Mouse (Mus musculus) forebrain, postnatal 0 days (tissue): ENCODE results near the gene Cnot2. TPM values are rescaled to one million over a fixed set of nuclear protein-coding genes. Genes with fewer than 3 reads are reported as not detected.

Experiments used
- ATAC-seq: fragments of 200-750 bp; cut with Nextera tagmentation; 2 replicates; pipeline ENCODE4 v1.8.0; 2017; ENCODE audit warnings: mild to moderate bottlenecking, moderate library complexity
- DNase-seq: peaks from one replicate; pipeline ENCODE4 v3.0.0-alpha.2; 2015
- H3K27ac ChIP-seq: fragments of 300-500 bp; sonication (generic); 2 replicates; pipeline ENCODE4 v1.5.1; 2014; ENCODE audit warnings: low read depth, mild to moderate bottlenecking, antibody characterized with exemption, low read length, moderate library complexity, mixed read lengths
- H3K27me3 ChIP-seq: fragments of 300-500 bp; sonication (generic); 2 replicates; pipeline ENCODE4 v1.6.1; 2014; ENCODE audit warnings: mild to moderate bottlenecking, low read length, mixed read lengths; ENCODE audit not compliant: insufficient read depth
- H3K36me3 ChIP-seq: fragments of 300-500 bp; sonication (generic); 2 replicates; pipeline ENCODE4 v1.6.1; 2014; ENCODE audit warnings: mild to moderate bottlenecking, moderate library complexity; ENCODE audit not compliant: insufficient read depth
- H3K4me1 ChIP-seq: fragments of 300-500 bp; sonication (generic); 2 replicates; pipeline ENCODE4 v1.6.1; 2014; ENCODE audit warnings: antibody characterized with exemption; ENCODE audit not compliant: insufficient read depth
- H3K4me2 ChIP-seq: fragments of 300-500 bp; sonication (generic); 2 replicates; pipeline ENCODE4 v1.6.1; 2014; ENCODE audit warnings: low read depth, mild to moderate bottlenecking, moderate library complexity
- H3K4me3 ChIP-seq: fragments of 300-500 bp; sonication (generic); 2 replicates; pipeline ENCODE4 v1.5.1; 2014; ENCODE audit warnings: low read depth, low read length, mixed read lengths
- H3K9ac ChIP-seq: fragments of 300-500 bp; sonication (generic); 2 replicates; pipeline ENCODE4 v1.6.1; 2014; ENCODE audit warnings: mild to moderate bottlenecking
- H3K9me3 ChIP-seq: fragments of 300-500 bp; sonication (generic); 2 replicates; pipeline ENCODE4 v1.6.1; 2016; ENCODE audit warnings: low read length
- CTCF ChIP-seq: sonication (generic); IDR thresholded peaks from 2 replicates; pipeline ENCODE4 v1.5.1; 2016; ENCODE audit warnings: antibody characterized with exemption, control low read depth, low read depth
- WGBS: fragments of 180-500 bp; shearing (Covaris S2); extraction: QIAGEN DNeasy Blood & Tissue Kit; methylation state at CpG from one replicate; pipeline ENCODE4 v1.1.7; 2014; 5-methylcytosine and 5-hydroxymethylcytosine counted together
- polyA plus RNA-seq: library from polyadenylated mRNA; unstranded; fragments of >200 nt; fragmentation: Nextera tagmentation; extraction: Ambion mirVana; gene quantifications from 2 replicates; pipeline ENCODE4 v1.2.1, GENCODE M21; 2015
- total RNA-seq: library from RNA; depleted of rRNA; stranded (reverse); fragments of >200 nt; gene quantifications from 2 replicates; pipeline ENCODE4 v1.2.3, GENCODE M21; 2014

Cnot2 gene
- total and polyA plus RNA-seq, 2 experiments from 2014 or later, result 75.8 to 111 TPM

DNA sequence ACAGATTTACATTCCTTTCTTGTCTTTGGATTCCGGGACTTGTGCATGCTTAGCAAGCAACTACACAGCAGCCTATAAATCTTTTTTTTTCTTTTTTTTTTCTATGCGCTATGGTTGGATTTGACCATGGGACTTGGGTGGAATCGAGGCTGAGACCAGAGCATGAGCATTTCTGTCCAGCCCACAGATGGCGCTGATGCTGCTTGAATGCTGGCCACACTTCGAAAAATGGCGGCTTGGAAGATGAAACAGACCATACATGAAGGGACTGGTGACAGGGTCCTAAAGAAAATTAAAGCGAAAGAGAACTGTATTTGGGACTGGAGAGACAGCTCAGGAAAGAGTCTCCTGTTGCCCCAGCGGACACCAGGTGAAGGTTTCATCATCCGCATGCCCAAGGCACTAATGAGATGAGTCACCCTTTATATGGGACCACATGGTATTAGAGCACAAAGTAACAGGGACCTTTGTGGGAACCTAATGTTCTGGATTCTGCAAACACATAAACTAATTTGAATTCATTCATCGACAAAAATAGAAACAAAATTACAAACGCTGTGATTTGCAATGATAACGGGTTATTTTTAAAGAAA, 117.5 kb downstream of the Cnot2 start:
- H3K9ac ChIP-seq, result no peak overlapping the region
- DNase-seq (no peak), ATAC-seq (no peak)
- H3K27me3 ChIP-seq, result no peaks in the 10 kb centered on the region
- H3K36me3 ChIP-seq, result no peaks in the 10 kb centered on the region
- WGBS, result 92% methylated on average over 12 of the region's 12 CpGs
- no peak overlapping the region for H3K27ac ChIP-seq
- H3K9me3 ChIP-seq, result no peaks in the 10 kb centered on the region
- H3K4me3 ChIP-seq, result no peak overlapping the region
- no peaks in the 10 kb centered on the region for H3K4me1 ChIP-seq
- no peak for TF ChIP-seq CTCF
- H3K4me2 ChIP-seq, result no peak overlapping the region

DNA sequence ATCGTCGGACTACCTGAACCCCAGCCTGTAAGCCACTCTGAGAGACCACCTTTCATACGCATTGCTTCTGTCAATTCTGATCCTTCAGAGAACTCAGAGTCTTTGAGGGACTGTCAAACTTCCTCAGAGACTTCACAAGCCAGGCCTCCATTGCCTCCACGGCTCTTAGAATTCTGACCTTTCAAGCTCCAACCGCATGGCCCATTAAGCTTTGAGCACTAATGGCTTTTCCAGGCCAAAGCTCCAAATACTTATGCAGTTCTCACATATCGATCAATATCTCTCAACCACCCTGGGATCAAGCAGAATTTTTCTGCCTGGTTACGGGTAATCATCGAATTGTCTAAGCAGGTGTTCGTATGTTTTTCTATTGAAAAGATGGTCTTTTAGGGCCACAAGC, 119.9 kb downstream of the Cnot2 start:
- H3K4me1 ChIP-seq, result no peaks in the 10 kb centered on the region
- no peak overlapping the region for H3K4me2 ChIP-seq
- no peaks in the 10 kb centered on the region for H3K9me3 ChIP-seq
- no peak for DNase-seq
- no peak for ATAC-seq
- TF ChIP-seq CTCF, result no peak
- no peak overlapping the region for H3K27ac ChIP-seq
- no peak overlapping the region for H3K4me3 ChIP-seq
- no peak overlapping the region for H3K9ac ChIP-seq
- no peaks in the 10 kb centered on the region for H3K36me3 ChIP-seq
- no peaks in the 10 kb centered on the region for H3K27me3 ChIP-seq
- 93% methylated on average over 9 of the region's 9 CpGs for WGBS

DNA sequence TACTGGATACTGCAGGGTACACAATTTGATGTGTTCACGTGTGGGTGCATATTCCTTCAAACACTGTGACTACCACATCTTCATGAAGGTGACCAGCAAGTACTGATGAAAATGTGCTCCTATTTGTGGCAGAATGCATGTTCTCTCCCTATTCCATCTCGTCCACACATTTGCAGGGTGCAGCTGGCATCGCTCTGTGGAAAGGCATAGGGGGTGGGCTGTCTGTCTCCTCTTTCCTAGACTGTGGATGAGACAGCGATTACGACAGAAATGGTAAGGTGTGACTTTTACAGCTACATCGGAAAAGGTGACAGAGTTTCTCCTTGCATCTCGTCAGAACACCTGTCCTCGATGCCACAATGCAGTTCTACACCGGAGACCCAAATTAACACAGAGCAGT, 122.5 kb downstream of the Cnot2 start:
- no peak for DNase-seq
- no peak overlapping the region for H3K4me3 ChIP-seq
- H3K4me2 ChIP-seq, result no peak overlapping the region
- H3K27me3 ChIP-seq, result no peaks in the 10 kb centered on the region
- H3K4me1 ChIP-seq, result no peaks in the 10 kb centered on the region
- H3K36me3 ChIP-seq, result no peaks in the 10 kb centered on the region
- 85% methylated on average over 9 of the region's 9 CpGs for WGBS
- no peak for TF ChIP-seq CTCF
- no peak overlapping the region for H3K9ac ChIP-seq
- peak; percentile 54; the same call in 1 of the 2 replicates for ATAC-seq
- H3K27ac ChIP-seq, result no peak overlapping the region
- no peaks in the 10 kb centered on the region for H3K9me3 ChIP-seq

DNA sequence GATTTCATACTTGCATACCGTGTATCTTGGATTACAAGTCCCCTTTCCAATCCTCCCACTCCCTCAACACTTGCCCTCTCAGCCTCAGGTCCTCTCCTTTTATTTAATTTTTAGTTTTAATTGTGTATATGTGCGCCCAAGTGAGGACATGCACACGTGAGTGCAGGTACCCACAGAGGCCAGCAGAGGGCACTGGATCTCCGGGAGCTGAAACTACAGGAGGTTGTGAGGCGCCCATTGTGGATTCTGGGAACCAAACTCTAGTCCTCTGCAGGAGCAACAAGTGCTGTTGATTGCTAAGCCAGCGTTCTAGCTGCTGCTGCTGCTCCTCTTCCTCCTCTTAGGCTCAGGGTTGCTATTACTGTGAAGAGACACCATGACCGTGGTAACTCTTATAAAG, 128.5 kb downstream of the Cnot2 start:
- ATAC-seq (no peak), DNase-seq (no peak)
- 96% methylated on average over 7 of the region's 7 CpGs for WGBS
- TF ChIP-seq CTCF, result peak; percentile 34
- H3K4me3 ChIP-seq, result no peak overlapping the region
- no peaks in the 10 kb centered on the region for H3K27me3 ChIP-seq
- no peaks in the 10 kb centered on the region for H3K4me1 ChIP-seq
- no peak overlapping the region for H3K27ac ChIP-seq
- H3K36me3 ChIP-seq, result no peaks in the 10 kb centered on the region
- no peak overlapping the region for H3K9ac ChIP-seq
- H3K4me2 ChIP-seq, result no peak overlapping the region
- no peaks in the 10 kb centered on the region for H3K9me3 ChIP-seq

DNA sequence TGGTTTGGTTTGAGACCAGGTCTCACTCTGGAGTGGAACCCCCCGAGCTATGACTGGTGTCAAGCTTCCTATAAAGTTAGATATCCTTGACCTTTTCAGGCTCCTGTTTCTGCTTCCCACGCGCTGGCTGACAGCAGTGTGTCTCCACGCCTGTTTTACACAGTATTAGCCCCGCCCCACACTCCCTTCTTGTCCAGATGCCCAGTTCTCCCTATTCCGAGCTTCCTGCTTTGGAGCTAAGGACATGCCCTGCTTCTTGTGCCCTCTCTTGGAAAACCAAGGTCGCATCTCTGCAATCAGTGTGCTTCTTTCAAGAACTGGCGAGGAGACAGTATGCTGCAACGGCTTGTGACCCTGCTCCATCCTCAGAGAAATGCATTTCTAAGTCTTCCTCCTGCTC, 130.7 kb downstream of the Cnot2 start:
- Histone ChIP-seq H3K36me3 (no peaks in the 10 kb centered on the region), H3K9me3 (no peaks in the 10 kb centered on the region), H3K27me3 (no peaks in the 10 kb centered on the region), H3K4me1 (no peaks in the 10 kb centered on the region), H3K9ac (no peak overlapping the region), H3K4me2 (no peak overlapping the region), H3K4me3 (no peak overlapping the region), H3K27ac (no peak overlapping the region)
- no peak for DNase-seq
- TF ChIP-seq CTCF, result no peak
- ATAC-seq, result no peak
- WGBS, result 86% methylated on average over 9 of the region's 9 CpGs

DNA sequence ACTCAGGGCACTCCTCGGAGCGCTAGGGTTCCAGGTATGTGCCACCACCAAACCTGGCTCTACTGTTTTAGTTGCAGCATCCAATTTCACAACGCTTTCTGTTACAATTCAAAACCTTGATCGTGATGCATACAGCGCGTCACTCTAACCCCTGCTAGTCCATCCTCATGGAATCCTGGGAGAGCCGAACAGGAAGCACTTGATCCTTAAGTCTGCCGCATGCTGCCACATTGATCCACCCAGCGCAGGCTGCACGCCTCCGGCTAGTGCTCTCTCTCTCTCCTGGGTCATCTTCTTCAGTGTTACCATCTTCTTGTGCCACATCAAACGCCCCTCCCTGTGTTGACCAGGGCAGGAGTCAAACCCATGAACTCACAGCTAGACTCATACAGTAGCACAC, 133.1 kb downstream of the Cnot2 start:
- H3K27ac ChIP-seq, result no peak overlapping the region
- no peak for ATAC-seq
- H3K4me1 ChIP-seq, result no peaks in the 10 kb centered on the region
- DNase-seq, result no peak
- H3K27me3 ChIP-seq, result no peaks in the 10 kb centered on the region
- no peak for TF ChIP-seq CTCF
- H3K9me3 ChIP-seq, result no peaks in the 10 kb centered on the region
- no peak overlapping the region for H3K4me2 ChIP-seq
- H3K9ac ChIP-seq, result no peak overlapping the region
- WGBS, result 96% methylated on average over 12 of the region's 12 CpGs
- peaks cover 8% of the 10 kb centered on the region; the same call in 1 of the 2 replicates for H3K36me3 ChIP-seq
- no peak overlapping the region for H3K4me3 ChIP-seq

DNA sequence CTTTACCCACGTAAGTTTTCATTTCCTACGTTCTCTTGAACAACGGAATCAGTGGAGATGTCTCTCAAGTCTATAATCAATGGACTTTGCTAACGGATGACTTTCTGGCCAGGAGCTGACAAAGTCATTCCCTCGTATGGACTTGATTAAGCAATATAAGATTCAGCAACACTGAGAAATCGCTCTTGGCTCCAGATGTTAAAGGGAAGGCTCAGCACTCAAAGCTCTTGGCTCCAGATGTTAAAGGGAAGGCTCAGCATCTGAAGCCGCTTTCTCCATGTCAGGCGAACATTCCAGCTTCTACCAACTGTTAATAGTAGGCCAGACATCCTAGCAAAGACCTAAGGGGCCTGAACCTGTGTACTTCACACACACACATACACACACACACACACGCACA, 134.1 kb downstream of the Cnot2 start:
- Histone ChIP-seq H3K27me3 (no peaks in the 10 kb centered on the region), H3K4me1 (no peaks in the 10 kb centered on the region), H3K4me2 (no peak overlapping the region), H3K4me3 (no peak overlapping the region), H3K36me3 (peaks cover 8% of the 10 kb centered on the region; the same call in 1 of the 2 replicates), H3K9me3 (no peaks in the 10 kb centered on the region), H3K27ac (no peak overlapping the region), H3K9ac (no peak overlapping the region)
- no peak for TF ChIP-seq CTCF
- no peak for ATAC-seq
- no peak for DNase-seq
- WGBS, result 92% methylated on average over 9 of the region's 9 CpGs
